Mouse (Mus musculus) T-helper 2 cell (primary cell): ENCODE measurements around the gene Fgb.

Experiments used
- in situ Hi-C: fragments of 300-600 bp; cut with MboI, MseI; formaldehyde crosslinking; loops from one replicate; pipeline ENCODE4 v1.15.1; 2025; ENCODE audit warnings: high pct_unique_total_duplicates

Gene Fgb

GRCm38 (mm10) chr3:83032746-83033308 lies 16.8 kb downstream of the Fgb start:
- in situ Hi-C loops: no loop called here

GRCm38 (mm10) chr3:83030331-83030730 lies 19.3 kb downstream of the Fgb start:
- in situ Hi-C loops: no loop called here

- in situ Hi-C loops: no loop called here
Observed at GRCm38 (mm10) chr3:83027546-83028251, 22.0 kb downstream of the Fgb start.

- in situ Hi-C loops: no loop called here
Observed at GRCm38 (mm10) chr3:83025475-83026301, 24.0 kb downstream of the Fgb start, which contains the start of gene Fga. Fga (plus strand) TSS chr3:83026076.

GRCm38 (mm10) chr3:83025036-83025435 lies 24.6 kb downstream of the Fgb start:
- in situ Hi-C loops: no loop called here

- in situ Hi-C loops: no loop called here
Observed at GRCm38 (mm10) chr3:83021176-83021575, 28.5 kb downstream of the Fgb start.

GRCm38 (mm10) chr3:83020387-83020786 lies 29.3 kb downstream of the Fgb start:
- in situ Hi-C loops: no loop called here

GRCm38 (mm10) chr3:83016236-83016635 lies 33.4 kb downstream of the Fgb start:
- in situ Hi-C loops: no loop called here

- in situ Hi-C loops: loop anchor here (5.0 kb wide), 1 partner anchor 263 kb away; no protein-coding TSS in a partner anchor
Observed at GRCm38 (mm10) chr3:83013951-83014350, 35.7 kb downstream of the Fgb start.

GRCm38 (mm10) chr3:83012636-83013035 lies 37.0 kb downstream of the Fgb start:
- in situ Hi-C loops: loop anchor here (5.0 kb wide), 1 partner anchor 265 kb away; no protein-coding TSS in a partner anchor

- in situ Hi-C loops: loop anchor here (5.0 kb wide), 1 partner anchor 266 kb away; no protein-coding TSS in a partner anchor
Observed at GRCm38 (mm10) chr3:83011565-83011964, 38.1 kb downstream of the Fgb start.

GRCm38 (mm10) chr3:83011136-83011535 lies 38.5 kb downstream of the Fgb start:
- in situ Hi-C loops: loop anchor here (5.0 kb wide), 1 partner anchor 266 kb away; no protein-coding TSS in a partner anchor

- in situ Hi-C loops: loop anchor here (5.0 kb wide), 1 partner anchor 267 kb away; no protein-coding TSS in a partner anchor
Observed at GRCm38 (mm10) chr3:83010291-83010690, 39.4 kb downstream of the Fgb start.

- in situ Hi-C loops: loop anchor here (5.0 kb wide), 1 partner anchor 40 kb away; the partner anchor contains the start of gene Fgb
Observed at GRCm38 (mm10) chr3:83007557-83007956, 42.1 kb downstream of the Fgb start, which contains the start of gene Fgg. Fgg (plus strand) TSS chr3:83007724.

GRCm38 (mm10) chr3:83004801-83005200 lies 44.9 kb downstream of the Fgb start:
- in situ Hi-C loops: loop anchor here (5.0 kb wide), 2 partner anchors 42 to 78 kb away; partner anchors contain the start of gene Fgb

- in situ Hi-C loops: loop anchor here (5.0 kb wide), 1 partner anchor 79 kb away; no protein-coding TSS in a partner anchor
Observed at GRCm38 (mm10) chr3:83003068-83003467, 46.6 kb downstream of the Fgb start.

GRCm38 (mm10) chr3:83002191-83002590 lies 47.5 kb downstream of the Fgb start:
- in situ Hi-C loops: loop anchor here (5.0 kb wide), 1 partner anchor 80 kb away; no protein-coding TSS in a partner anchor

- in situ Hi-C loops: loop anchor here (5.0 kb wide), 1 partner anchor 82 kb away; no protein-coding TSS in a partner anchor
Observed at GRCm38 (mm10) chr3:82999995-83000394, 49.7 kb downstream of the Fgb start.

GRCm38 (mm10) chr3:82998772-82999463 lies 50.7 kb downstream of the Fgb start:
- in situ Hi-C loops: no loop called here

- in situ Hi-C loops: no loop called here
Observed at GRCm38 (mm10) chr3:82996656-82997055, 53.0 kb downstream of the Fgb start.

- in situ Hi-C loops: no loop called here
Observed at GRCm38 (mm10) chr3:82995368-82995767, 54.3 kb downstream of the Fgb start.
